Mouse (Mus musculus) myocyte (in vitro differentiated cells): ENCODE measurements at regions not wholly inside any gene's neighbourhood (a gene's known extent, or its start where the extent isn't known, plus 50 kb on each side); places are given as distances from the start of the nearest gene placed in this dataset.

Experiments
- H3K27me3 ChIP-seq: one replicate; pipeline ENCODE4 v1.6.1; 2011; ENCODE audit not compliant: control insufficient read depth, insufficient read depth, insufficient read length
- H3K36me3 ChIP-seq: one replicate; pipeline ENCODE4 v1.6.1; 2011; ENCODE audit not compliant: control insufficient read depth, insufficient read depth
- H3K4me2 ChIP-seq: one replicate; pipeline ENCODE4 v1.6.1; 2011; ENCODE audit warnings: low read depth, control low read depth
- H3K4me3 ChIP-seq: one replicate; pipeline ENCODE4 v1.5.1; 2011; ENCODE audit warnings: mild to moderate bottlenecking, control low read depth, moderate library complexity
- H3K79me2 ChIP-seq: one replicate; pipeline ENCODE4 v1.6.1; 2011; ENCODE audit not compliant: control insufficient read depth, insufficient read depth
- H3ac ChIP-seq: one replicate; pipeline ENCODE4 v1.6.1; 2011; ENCODE audit not compliant: control insufficient read depth, insufficient read length
- CEBPB ChIP-seq: IDR thresholded peaks from 2 replicates; pipeline ENCODE4 v1.6.1; 2011; ENCODE audit warnings: mild to moderate bottlenecking, moderate library complexity; ENCODE audit not compliant: poor library complexity, insufficient read depth, severe bottlenecking
- E2F4 ChIP-seq: IDR thresholded peaks from one replicate; pipeline ENCODE4 v1.6.1; 2011; ENCODE audit warnings: mild to moderate bottlenecking, control low read depth, moderate library complexity; ENCODE audit not compliant: insufficient read depth
- MAX ChIP-seq: IDR thresholded peaks from one replicate; pipeline ENCODE4 v1.6.1; 2011; ENCODE audit warnings: low read depth, mild to moderate bottlenecking, control low read depth
- MYOD1 ChIP-seq, 3 experiments: IDR thresholded peaks; one replicate each; pipeline ENCODE4 v1.6.1; 2011; ENCODE audit warnings: control low read depth in 2 of 3, low read depth in 2 of 3, mild to moderate bottlenecking in 2 of 3, moderate library complexity in 1 of 3; ENCODE audit not compliant: insufficient read length in 2 of 3, control insufficient read depth in 1 of 3
- MYOG ChIP-seq, 3 experiments: IDR thresholded peaks; one replicate each; pipeline ENCODE4 v1.6.1; 2011; ENCODE audit warnings: control low read depth in 2 of 3, low read depth in 2 of 3, mild to moderate bottlenecking in 2 of 3; ENCODE audit not compliant: insufficient read length in 2 of 3, control insufficient read depth in 1 of 3, insufficient read depth in 1 of 3
- POLR2A ChIP-seq: IDR thresholded peaks from one replicate; pipeline ENCODE4 v1.6.1; 2011; ENCODE audit warnings: low read depth, mild to moderate bottlenecking, control low read depth, moderate library complexity; ENCODE audit not compliant: insufficient read length
- POLR2AphosphoS2 ChIP-seq: IDR thresholded peaks from one replicate; pipeline ENCODE4 v1.6.1; 2011; ENCODE audit warnings: low read depth, control low read depth; ENCODE audit not compliant: insufficient read length
- REST ChIP-seq: IDR thresholded peaks from one replicate; pipeline ENCODE4 v1.6.1; 2011; ENCODE audit warnings: mild to moderate bottlenecking, control low read depth, moderate library complexity; ENCODE audit not compliant: insufficient read depth, insufficient read length
- SRF ChIP-seq: IDR thresholded peaks from one replicate; pipeline ENCODE4 v1.6.1; 2011; ENCODE audit warnings: low read depth; ENCODE audit not compliant: control insufficient read depth, insufficient read length
- TCF12 ChIP-seq: IDR thresholded peaks from one replicate; pipeline ENCODE4 v1.6.1; 2011; ENCODE audit warnings: mild to moderate bottlenecking, control low read depth; ENCODE audit not compliant: poor library complexity, insufficient read depth, severe bottlenecking
- TCF3 ChIP-seq: IDR thresholded peaks from one replicate; pipeline ENCODE4 v1.6.1; 2011; ENCODE audit warnings: low read depth, control low read depth; ENCODE audit not compliant: insufficient read length
- USF1 ChIP-seq: IDR thresholded peaks from one replicate; pipeline ENCODE4 v1.6.1; 2011; ENCODE audit warnings: low read depth, mild to moderate bottlenecking, control low read depth, moderate library complexity

DNA sequence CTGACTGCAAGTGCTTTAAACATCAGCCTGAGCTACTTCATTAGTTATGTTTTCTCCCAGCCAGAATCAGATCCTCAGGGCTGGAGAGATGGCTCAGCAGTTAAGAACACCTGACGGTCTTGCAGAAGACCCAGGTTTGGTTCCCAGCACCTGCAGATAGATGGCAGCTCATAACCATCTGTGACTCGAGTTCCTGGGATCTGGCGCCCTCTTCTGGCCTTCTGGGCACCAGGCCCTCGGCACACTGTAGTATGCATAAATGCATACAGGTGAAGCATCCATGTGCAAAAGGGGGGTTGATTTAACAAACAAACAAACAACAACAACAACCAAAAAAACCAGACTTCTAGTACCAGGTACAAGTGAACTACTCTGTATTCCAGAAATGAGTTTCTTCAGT lies 297.7 kb upstream of the Tgfbr2 start:
- Histone ChIP-seq H3K27me3 (no peaks in the 10 kb centered on the region), H3K36me3 (no peaks in the 10 kb centered on the region), H3K79me2 (no peaks in the 10 kb centered on the region), H3ac (no peak overlapping the region), H3K4me3 (no peak overlapping the region), H3K4me2 (no peak overlapping the region)
- TF ChIP-seq E2F4, result no peak
- no peak for TF ChIP-seq USF1
- TF ChIP-seq MYOD1 (IDR thresholded peaks at IDR 0.05; ENCODE audit: control insufficient read depth in 1 of 3, insufficient read length in 2 of 3, low read depth in 2 of 3), result no peak

DNA sequence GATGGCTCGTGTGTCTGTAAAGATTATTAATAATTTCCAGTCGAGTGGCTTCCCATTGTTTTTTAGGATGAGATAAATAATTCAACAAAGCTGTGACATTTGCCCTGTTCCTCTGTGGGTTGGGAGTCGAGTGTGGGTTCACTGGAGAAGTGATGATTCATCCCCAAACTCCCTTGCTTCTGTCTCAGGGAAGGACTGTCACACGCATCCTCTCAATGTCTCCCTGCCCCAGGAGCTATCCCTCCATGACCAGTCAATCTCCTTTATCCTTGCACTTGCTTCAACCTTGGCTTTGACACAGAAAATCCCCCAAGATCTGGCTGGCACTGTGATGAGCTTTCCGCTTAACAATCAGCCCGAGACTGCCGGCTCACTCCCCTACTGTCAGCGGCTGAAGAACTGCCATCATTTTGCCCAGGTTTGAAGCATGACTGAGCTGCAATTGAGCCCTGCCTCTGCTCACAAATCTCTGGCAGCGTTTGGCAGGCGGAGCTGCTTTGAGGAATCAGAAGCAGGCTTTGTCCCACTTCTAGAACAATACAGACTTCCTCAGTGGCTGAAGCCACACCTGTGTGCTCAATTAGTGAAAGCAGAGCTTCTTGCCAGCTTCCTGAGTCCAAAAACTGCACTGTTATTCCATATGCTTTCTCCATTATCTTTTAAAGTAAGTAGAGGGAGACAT lies 293.6 kb upstream of the Tgfbr2 start:
- H3K27me3 ChIP-seq, result no peaks in the 10 kb centered on the region
- H3K79me2 ChIP-seq, result no peaks in the 10 kb centered on the region
- no peak overlapping the region for H3ac ChIP-seq
- H3K36me3 ChIP-seq, result no peaks in the 10 kb centered on the region
- no peak overlapping the region for H3K4me3 ChIP-seq
- TF ChIP-seq POLR2A, result no peak
- TF ChIP-seq POLR2AphosphoS2, result no peak
- no peak for TF ChIP-seq CEBPB
- TF ChIP-seq E2F4, result no peak
- no peak for TF ChIP-seq USF1
- TF ChIP-seq TCF12, result no peak
- no peak for TF ChIP-seq MYOD1 (IDR thresholded peaks at IDR 0.05; ENCODE audit: control insufficient read depth in 1 of 3, insufficient read length in 2 of 3, low read depth in 2 of 3)
- TF ChIP-seq MYOG (IDR thresholded peaks at IDR 0.05; ENCODE audit: control insufficient read depth in 1 of 3, insufficient read depth in 1 of 3, insufficient read length in 2 of 3, low read depth in 2 of 3), result no peak
- TF ChIP-seq REST, result no peak
- no peak for TF ChIP-seq TCF3
- no peak for TF ChIP-seq MAX
- no peak overlapping the region for H3K4me2 ChIP-seq

DNA sequence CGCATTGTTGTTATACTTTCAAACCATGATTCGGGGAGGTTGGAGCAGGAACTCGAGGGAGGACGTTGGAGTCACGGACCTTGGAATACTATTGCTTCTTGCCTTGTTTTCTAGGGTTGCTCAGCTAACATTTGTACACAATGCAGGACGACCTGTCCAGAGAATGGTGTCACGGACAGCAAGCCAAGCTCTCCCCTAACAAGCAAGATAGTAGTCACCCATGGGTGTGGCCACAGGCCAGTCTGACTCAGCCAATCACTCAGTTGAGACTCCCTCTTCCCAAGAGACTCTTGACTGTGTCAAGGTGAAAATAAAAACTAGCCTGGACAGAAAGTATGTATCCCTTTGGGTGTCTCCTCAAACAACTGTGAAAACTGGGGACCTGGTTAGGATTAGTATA lies 291.2 kb upstream of the Tgfbr2 start:
- H3K79me2 ChIP-seq, result no peaks in the 10 kb centered on the region
- no peak overlapping the region for H3K4me2 ChIP-seq
- no peak overlapping the region for H3K4me3 ChIP-seq
- no peak for TF ChIP-seq USF1
- no peak for TF ChIP-seq POLR2A
- no peak for TF ChIP-seq TCF3
- no peak for TF ChIP-seq POLR2AphosphoS2
- no peak for TF ChIP-seq E2F4
- no peak for TF ChIP-seq TCF12
- H3ac ChIP-seq, result no peak overlapping the region
- H3K27me3 ChIP-seq, result no peaks in the 10 kb centered on the region
- H3K36me3 ChIP-seq, result no peaks in the 10 kb centered on the region

DNA sequence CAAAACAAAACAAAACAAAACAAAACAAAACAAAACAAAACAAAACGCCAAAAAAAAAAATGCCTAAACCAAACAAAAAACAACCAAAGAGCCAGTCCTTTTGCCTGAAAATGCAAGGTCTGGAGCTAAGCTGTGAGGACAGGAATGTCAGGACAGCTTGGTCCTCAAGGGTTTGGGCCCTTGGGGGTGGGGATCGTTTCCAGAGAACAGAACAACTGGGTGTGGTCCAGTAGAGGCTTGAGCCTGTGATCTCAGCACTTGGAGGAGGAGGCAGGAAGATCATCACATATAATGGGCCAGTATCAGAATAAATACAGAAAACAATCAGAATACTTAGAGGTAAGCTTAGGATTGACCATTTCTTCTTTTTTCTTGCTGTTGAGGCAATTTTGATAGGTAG lies 289.5 kb upstream of the Tgfbr2 start:
- Histone ChIP-seq H3K4me3 (no peak overlapping the region), H3K4me2 (no peak overlapping the region), H3K27me3 (no peaks in the 10 kb centered on the region), H3ac (no peak overlapping the region), H3K36me3 (no peaks in the 10 kb centered on the region), H3K79me2 (no peaks in the 10 kb centered on the region)
- TF ChIP-seq TCF12 (no peak), CEBPB (no peak), POLR2A (no peak), POLR2AphosphoS2 (no peak), USF1 (no peak), SRF (no peak), REST (no peak), TCF3 (no peak), MYOG (IDR thresholded peaks at IDR 0.05; ENCODE audit: control insufficient read depth in 1 of 3, insufficient read depth in 1 of 3, insufficient read length in 2 of 3, low read depth in 2 of 3) (no peak), MAX (no peak), MYOD1 (IDR thresholded peaks at IDR 0.05; ENCODE audit: control insufficient read depth in 1 of 3, insufficient read length in 2 of 3, low read depth in 2 of 3) (no peak), E2F4 (no peak)

DNA sequence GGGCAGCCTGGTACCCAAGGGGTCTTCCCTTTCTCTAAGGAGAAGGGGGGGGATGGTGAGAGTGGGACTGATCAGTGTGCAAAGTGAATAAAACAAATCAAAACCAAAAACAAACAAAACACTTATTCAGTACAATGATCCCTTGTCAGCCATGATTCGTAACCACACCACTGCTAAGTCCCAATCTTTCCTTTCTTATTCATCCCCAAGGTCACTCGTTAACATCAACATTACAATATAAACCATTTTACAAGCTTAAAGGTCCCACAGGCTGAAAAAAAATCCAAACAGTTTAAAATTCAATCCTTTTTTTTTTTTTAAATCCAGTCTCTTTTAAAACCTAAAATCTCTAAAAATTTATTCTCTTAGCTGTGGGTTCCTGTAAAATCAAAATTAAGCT lies 287.1 kb upstream of the Tgfbr2 start:
- no peaks in the 10 kb centered on the region for H3K27me3 ChIP-seq
- H3K4me2 ChIP-seq, result no peak overlapping the region
- no peak overlapping the region for H3K4me3 ChIP-seq
- no peaks in the 10 kb centered on the region for H3K36me3 ChIP-seq
- TF ChIP-seq MYOD1 (IDR thresholded peaks at IDR 0.05; ENCODE audit: control insufficient read depth in 1 of 3, insufficient read length in 2 of 3, low read depth in 2 of 3), result no peak
- no peak for TF ChIP-seq MYOG (IDR thresholded peaks at IDR 0.05; ENCODE audit: control insufficient read depth in 1 of 3, insufficient read depth in 1 of 3, insufficient read length in 2 of 3, low read depth in 2 of 3)
- TF ChIP-seq MAX, result no peak
- no peak for TF ChIP-seq TCF12
- no peak for TF ChIP-seq CEBPB
- TF ChIP-seq E2F4, result no peak
- no peak for TF ChIP-seq SRF
- no peak for TF ChIP-seq REST
- no peak for TF ChIP-seq TCF3
- TF ChIP-seq POLR2A, result no peak
- no peak for TF ChIP-seq POLR2AphosphoS2
- TF ChIP-seq USF1, result no peak
- no peak overlapping the region for H3ac ChIP-seq
- no peaks in the 10 kb centered on the region for H3K79me2 ChIP-seq
